Mouse (Mus musculus): ENCODE data around the gene Foxa3.
A peak's percentile ranks its signal among the peaks of the same experiment; 100 is the strongest.

Gene Foxa3

DNA sequence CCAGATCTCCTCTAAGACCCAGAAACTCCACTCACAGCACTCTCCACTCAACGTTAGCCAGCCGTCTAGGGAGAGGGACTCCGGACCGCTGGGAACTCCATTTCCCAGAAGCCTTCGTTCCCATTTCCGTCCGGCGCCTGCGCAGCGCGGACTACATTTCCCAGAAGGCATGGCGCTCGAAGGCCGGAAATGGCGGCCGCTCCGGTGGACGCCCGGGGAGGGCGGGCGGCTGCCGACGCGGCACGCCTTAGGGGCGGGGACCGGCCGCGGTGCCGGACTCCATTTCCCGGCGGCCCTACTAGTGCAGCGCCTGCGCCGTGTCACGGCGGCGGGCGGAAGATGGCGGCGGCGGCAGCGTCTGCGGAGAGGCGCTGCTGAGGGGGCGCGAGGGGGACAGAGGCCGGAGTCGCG is 763 bp upstream of the Foxa3 start, which contains the start of gene Sympk:
Gene Sympk (plus strand): TSS at position 282 of the 411 bp plus-strand sequence.
- DNase-seq = peak; percentile 95 to 97

GRCm38 (mm10) chr7:19022189-19022958 is 964 bp downstream of the Foxa3 start:
- DNase-seq = peak in 1 of 2 experiments; percentile 39

DNA sequence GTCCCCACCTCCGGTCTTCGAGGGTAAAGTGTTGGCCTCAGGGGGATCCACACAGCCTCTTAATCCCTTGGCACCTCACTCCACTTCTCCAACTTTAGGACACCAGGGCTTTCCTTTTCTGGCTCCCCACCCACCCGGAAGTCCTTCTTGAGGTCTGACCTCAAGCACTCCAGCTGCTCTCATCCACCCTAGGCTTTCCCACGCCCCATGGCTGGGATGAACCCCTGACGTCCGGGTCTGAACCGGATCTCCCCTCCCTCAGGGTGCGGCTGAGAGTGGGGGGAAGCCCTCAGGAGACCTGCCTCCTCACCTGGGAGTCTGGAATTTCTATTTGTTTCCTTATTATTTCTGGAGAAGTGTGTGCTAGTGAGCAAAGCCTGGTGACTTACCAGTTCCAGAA is 2.3 kb downstream of the Foxa3 start:
- no peak for DNase-seq

GRCm38 (mm10) chr7:19017909-19018308 is 5.4 kb downstream of the Foxa3 start:
- no peak for DNase-seq

DNA sequence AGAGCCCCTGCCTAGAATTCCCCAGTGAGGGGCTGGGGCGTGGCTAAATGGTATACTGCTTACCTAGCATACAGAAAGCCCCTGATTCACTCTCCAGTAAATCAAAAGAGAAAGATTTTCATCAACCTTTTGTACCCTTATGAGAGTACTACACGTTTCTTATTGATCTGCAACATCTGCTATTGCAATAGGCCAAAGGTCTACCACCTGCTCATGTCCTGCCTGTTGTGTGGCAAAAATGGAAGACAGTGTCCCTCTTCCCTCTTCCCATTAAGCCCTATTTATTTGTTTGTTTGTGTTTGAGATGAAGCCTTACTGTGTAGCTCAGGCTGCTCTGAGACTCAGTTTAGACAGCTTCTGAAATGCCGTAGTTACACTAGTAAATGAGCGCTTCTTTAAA is 7.3 kb downstream of the Foxa3 start:
- DNase-seq = no peak

DNA sequence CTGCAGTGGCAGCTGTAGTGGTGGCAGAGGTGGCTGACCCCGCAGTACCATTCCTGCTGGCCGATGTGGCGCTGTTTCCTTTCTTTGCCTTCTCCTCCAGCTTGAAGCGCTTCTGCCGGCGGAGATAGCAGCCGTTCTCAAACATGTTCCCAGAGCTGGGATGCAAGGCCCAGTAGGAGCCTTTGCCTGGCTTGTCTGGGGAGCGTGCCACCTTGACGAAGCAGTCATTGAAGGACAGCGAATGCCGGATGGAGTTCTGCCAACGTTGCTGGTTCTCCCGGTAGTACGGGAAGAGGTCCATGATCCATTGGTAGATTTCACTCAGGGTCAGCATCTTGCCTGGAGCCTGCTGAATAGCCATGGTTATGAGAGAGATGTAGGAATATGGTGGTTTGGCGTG is 8.9 kb downstream of the Foxa3 start:
- DNase-seq = no peak

- no peak for DNase-seq
These were observed 10.5 kb downstream of the Foxa3 start for GRCm38 (mm10) chr7:19012882-19013281.

DNA sequence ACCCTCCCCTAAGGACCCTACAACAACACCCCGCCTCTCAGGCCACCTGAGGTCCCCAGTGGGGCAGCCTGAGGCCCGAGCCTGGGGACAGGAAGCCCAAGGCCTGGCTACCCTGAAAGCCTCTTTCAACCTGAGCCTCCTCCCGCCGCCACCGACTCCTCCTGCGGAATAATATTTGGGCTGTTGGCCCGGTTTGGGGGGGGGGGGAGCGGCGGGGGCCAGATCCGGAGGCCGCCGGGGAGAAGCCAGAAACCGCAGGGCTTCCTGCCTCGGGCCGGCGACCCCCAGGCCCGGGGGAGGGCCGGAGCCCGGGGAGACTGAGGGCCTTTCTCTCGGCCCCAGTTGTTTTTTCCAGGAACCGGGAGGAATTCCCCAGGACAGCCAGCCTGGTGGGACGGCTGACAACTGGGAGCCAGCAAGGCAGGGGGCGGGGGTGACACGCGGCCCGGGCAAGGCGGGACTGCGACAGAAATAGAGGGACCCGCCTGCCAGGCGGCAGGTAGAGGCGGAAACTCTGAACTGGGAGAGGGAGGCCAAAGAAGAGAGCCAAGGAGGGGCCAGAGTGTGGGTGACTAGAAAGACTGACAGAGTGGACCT is 11.2 kb downstream of the Foxa3 start:
- peak; percentile 46 to 47 for DNase-seq

GRCm38 (mm10) chr7:19010581-19010980 is 12.8 kb downstream of the Foxa3 start:
- DNase-seq = no peak

- no peak for DNase-seq
These were observed 16.0 kb downstream of the Foxa3 start for GRCm38 (mm10) chr7:19007026-19007977.

GRCm38 (mm10) chr7:19006476-19006875 is 16.9 kb downstream of the Foxa3 start:
- peak; percentile 77 to 86 for DNase-seq

- DNase-seq = peak in 1 of 2 experiments; percentile 48
These were observed 17.8 kb downstream of the Foxa3 start for GRCm38 (mm10) chr7:19005417-19006121.

- DNase-seq = peak in 1 of 2 experiments; percentile 59
These were observed 18.7 kb downstream of the Foxa3 start for GRCm38 (mm10) chr7:19004631-19005079.

- DNase-seq = peak; percentile 95 to 97
These were observed 19.3 kb downstream of the Foxa3 start, which contains the start of gene Irf2bp1 for GRCm38 (mm10) chr7:19003902-19004630. Irf2bp1 (plus strand) TSS chr7:19004044.

- peak; percentile 81 to 87 for DNase-seq
These were observed 20.4 kb downstream of the Foxa3 start for GRCm38 (mm10) chr7:19002848-19003498.

DNA sequence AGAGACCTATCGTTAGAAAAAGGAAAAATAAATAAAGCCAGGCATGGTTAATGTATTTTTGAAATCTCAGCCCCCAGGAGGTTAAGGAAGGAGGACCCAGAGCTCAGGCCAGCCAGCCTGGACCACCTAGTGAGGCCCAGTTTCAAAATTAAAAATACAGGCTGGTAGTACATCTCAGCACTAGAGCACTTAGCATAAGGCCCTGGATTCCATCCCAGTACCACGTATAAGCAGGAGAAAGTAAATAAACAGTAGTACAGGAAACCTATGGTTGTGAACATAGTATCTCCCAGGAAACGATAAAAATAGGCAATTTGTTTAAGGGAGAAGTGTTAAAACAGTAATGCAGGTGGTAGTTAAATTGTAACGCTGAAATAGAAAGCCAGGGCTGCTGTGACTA is 21.2 kb downstream of the Foxa3 start:
- no peak for DNase-seq

DNA sequence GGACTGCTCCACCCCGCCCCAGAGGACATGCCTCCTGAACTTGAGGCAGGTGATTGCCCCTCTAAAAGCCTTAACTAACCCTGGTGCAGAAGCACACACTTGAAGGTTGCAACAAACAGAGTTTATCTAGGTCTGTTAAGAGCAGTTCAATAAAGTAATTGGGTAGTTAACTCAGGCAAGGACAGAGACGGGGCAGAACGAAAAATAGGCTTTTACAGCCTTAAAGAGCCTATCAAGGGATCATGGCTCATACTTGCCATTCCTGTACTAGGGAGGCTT is 21.6 kb downstream of the Foxa3 start:
- no peak for DNase-seq

- no peak for DNase-seq
These were observed 22.1 kb downstream of the Foxa3 start for GRCm38 (mm10) chr7:19001066-19001806.

DNA sequence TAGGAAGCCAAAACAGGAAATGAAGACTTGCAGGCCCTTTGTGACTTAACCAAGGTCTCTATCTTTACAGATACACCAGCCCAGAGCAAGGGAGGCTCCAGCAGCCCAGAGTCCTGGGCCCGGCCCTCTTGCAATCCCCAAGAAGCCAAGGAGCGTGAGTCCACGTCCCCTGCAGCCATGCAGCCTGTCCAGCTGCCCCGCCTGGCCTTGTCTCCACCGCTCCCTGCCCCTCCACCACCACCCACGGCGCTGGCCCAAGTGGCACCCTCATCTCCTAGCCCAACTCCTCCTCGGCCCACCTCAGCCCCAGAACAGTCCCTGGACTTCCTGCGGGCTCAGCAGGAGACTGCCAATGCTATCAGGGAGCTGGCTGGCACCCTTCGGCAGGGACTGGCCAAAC is 22.9 kb downstream of the Foxa3 start:
- no peak for DNase-seq

GRCm38 (mm10) chr7:18998835-18999234 is 24.5 kb downstream of the Foxa3 start:
- no peak for DNase-seq

- DNase-seq = no peak
These were observed 30.3 kb downstream of the Foxa3 start for GRCm38 (mm10) chr7:18993036-18993435.
